Mouse (Mus musculus) forebrain, embryonic 12.5 days (tissue): ENCODE results near the gene Gm9999. TPM values are rescaled to one million over a fixed set of nuclear protein-coding genes. Genes with fewer than 3 reads are reported as not detected.

Source experiments
- ATAC-seq: fragments of 200-750 bp; cut with Nextera tagmentation; 2 replicates; pipeline ENCODE4 v1.8.0; 2017; ENCODE audit warnings: moderate TSS enrichment; ENCODE audit not compliant: low FRiP score
- H3K27ac ChIP-seq: fragments of 300-500 bp; sonication (generic); 2 replicates; pipeline ENCODE4 v1.5.1; 2016; ENCODE audit warnings: mild to moderate bottlenecking
- H3K27me3 ChIP-seq: fragments of 300-500 bp; sonication (generic); 2 replicates; pipeline ENCODE4 v1.6.1; 2016; ENCODE audit warnings: mild to moderate bottlenecking
- H3K36me3 ChIP-seq: fragments of 300-500 bp; sonication (generic); replicated peaks from 2 replicates; pipeline ENCODE4 v1.6.1; 2016; ENCODE audit warnings: mild to moderate bottlenecking
- H3K4me1 ChIP-seq: fragments of 300-500 bp; sonication (generic); 2 replicates; pipeline ENCODE4 v1.6.1; 2016
- H3K4me2 ChIP-seq: fragments of 300-500 bp; sonication (generic); 2 replicates; pipeline ENCODE4 v1.6.1; 2016; ENCODE audit warnings: mild to moderate bottlenecking, moderate library complexity
- H3K4me3 ChIP-seq: fragments of 300-500 bp; sonication (generic); replicated peaks from 2 replicates; pipeline ENCODE4 v1.5.1; 2016; ENCODE audit warnings: mild to moderate bottlenecking
- H3K9ac ChIP-seq: fragments of 300-500 bp; sonication (generic); 2 replicates; pipeline ENCODE4 v1.6.1; 2016; ENCODE audit warnings: mild to moderate bottlenecking
- H3K9me3 ChIP-seq: fragments of 300-500 bp; sonication (generic); 2 replicates; pipeline ENCODE4 v1.6.1; 2016
- WGBS: fragments of 180-500 bp; shearing (Covaris S2); methylation state at CpG from one replicate; pipeline ENCODE4 v1.1.7; 2016; 5-methylcytosine and 5-hydroxymethylcytosine counted together
- polyA plus RNA-seq: library from polyadenylated mRNA; unstranded; fragments of >200 nt; fragmentation: Nextera tagmentation; extraction: Ambion mirVana; gene quantifications from 2 replicates; pipeline ENCODE4 v1.2.1, GENCODE M21; 2016

Gm9999 gene
- polyA plus RNA-seq, 1 experiment from 2014 or later = not detected

DNA sequence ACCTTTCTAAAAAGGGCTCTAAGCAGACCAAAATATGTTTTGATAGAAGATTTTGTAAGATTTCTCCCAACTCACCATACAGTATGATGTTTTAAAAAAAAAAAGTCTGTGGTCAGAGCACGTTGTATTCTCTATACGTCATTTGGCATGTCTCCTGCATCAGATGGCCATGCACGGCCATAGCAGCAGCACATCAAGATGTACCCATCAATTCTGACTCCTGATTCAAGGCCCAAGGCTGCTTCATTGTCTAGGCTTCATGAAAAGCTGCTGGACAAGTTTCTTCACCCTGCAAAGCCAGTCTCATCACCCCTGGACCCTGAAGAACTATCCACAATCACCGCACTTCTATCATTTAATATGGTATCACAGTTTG is 18.5 kb downstream of the Gm9999 start:
- peaks cover 26% of the 10 kb centered on the region for H3K36me3 ChIP-seq
- peaks cover 32% of the 10 kb centered on the region for H3K4me1 ChIP-seq
- no peaks in the 10 kb centered on the region for H3K9me3 ChIP-seq
- no peak overlapping the region for H3K4me3 ChIP-seq
- no peaks in the 10 kb centered on the region for H3K27me3 ChIP-seq
- H3K9ac ChIP-seq = no peak overlapping the region
- H3K4me2 ChIP-seq = no peak overlapping the region
- 56% methylated on average over 4 of the region's 4 CpGs for WGBS
- ATAC-seq = no peak
- H3K27ac ChIP-seq = no peak overlapping the region

DNA sequence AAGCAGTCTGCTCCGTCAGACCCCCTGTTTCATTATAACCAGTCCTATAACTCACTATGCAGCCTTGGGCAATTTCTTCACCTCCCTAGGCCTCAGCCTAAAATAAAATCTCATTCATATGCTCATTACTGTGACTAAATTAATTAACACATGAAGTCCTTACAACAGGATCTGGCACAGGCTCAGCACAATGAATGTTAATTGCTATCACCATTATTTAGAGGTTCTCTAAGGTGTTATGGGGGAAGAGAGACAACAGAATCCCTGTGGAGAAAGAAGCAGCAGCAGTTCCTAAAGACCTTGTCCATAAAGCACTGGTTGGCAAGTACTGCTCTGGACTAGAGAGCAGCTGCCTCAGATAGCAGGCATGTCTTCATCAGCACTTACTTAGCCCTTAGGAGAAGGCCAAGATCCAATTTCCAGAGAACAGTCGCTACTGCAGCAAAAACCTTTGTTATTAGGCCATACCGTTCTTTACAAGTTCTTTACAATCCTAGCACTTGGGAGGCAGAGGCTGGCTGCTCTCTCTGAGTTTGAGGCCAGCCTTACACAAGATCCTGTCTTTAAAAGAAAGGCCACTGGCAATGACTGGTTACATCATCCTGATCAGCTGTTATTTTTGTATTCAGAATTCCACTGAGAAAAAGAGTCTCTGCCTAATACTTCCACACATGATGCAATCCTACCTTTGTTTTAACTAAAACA is 20.2 kb downstream of the Gm9999 start:
- Histone ChIP-seq H3K9ac (no peak overlapping the region; the same call in 1 of the 2 replicates), H3K27me3 (no peaks in the 10 kb centered on the region), H3K4me3 (no peak overlapping the region), H3K9me3 (no peaks in the 10 kb centered on the region), H3K4me2 (no peak overlapping the region), H3K36me3 (peaks cover 9% of the 10 kb centered on the region), H3K4me1 (peaks cover 39% of the 10 kb centered on the region), H3K27ac (peak overlapping the region; percentile 82)
- ATAC-seq = peak; percentile 22; the same call in 1 of the 2 replicates
- WGBS = 24% methylated on average over 3 of the region's 3 CpGs

DNA sequence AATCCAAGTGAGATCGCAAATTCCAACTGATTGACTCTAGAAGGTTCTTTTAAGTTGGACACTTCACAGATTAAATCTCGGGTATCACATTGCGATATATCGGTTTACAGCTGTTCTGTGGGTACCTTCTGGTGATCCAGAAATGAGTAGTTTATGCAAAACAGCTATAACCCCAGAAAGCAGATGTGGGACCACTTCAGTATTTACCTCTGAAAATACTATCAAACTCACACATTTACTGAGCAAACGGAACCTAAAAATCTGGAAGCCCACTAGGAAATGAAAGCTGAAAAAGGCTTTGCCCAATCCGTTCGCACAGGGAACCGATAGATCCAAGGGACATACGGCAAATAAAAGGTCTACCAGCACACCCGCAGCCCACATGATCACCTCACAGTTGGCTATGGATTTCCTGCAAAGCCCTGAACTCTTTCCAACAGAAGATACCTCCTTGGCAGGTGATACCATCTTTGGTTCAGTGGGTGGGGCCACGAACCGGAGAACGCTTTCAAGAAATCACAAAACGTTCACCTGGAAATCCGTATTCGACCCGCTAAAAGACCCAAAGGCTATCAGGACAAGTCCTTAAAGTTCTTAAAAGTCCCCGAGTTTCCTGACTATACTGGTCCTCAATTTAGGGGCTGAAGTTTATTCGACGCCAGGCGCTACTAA is 23.9 kb downstream of the Gm9999 start:
- Histone ChIP-seq H3K4me3 (peak overlapping the region; percentile 70), H3K9me3 (no peaks in the 10 kb centered on the region), H3K27me3 (no peaks in the 10 kb centered on the region), H3K4me2 (peak overlapping the region; percentile 85), H3K9ac (peak overlapping the region; percentile 68), H3K36me3 (no peaks in the 10 kb centered on the region), H3K27ac (peak overlapping the region; percentile 86), H3K4me1 (peaks cover 44% of the 10 kb centered on the region)
- ATAC-seq = no peak
- WGBS = 25% methylated on average over 21 of the region's 21 CpGs

DNA sequence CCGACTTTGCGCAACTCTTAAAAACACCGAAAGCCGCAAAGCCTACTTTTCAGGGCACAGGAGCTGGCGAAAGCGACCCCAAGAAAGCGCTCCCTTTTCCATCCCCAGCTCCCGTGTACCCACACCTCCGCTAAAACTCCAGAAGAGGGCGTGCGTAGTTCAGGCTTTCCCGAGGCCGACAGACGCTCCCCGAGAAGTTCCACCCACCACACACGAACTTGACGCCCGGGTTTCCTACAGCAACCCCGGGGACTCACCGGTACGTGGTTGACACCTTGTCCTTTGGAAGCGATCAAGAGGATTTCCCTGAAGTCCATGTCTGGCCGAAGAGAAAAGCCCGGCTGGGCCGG is 24.4 kb downstream of the Gm9999 start:
- peak overlapping the region; percentile 68 for H3K9ac ChIP-seq
- under 1% methylated on average over 25 of the region's 25 CpGs for WGBS
- no peaks in the 10 kb centered on the region for H3K27me3 ChIP-seq
- peak overlapping the region; percentile 86 for H3K27ac ChIP-seq
- H3K4me2 ChIP-seq = peak overlapping the region; percentile 85
- no peak; the same call in 1 of the 2 replicates for ATAC-seq
- peak overlapping the region; percentile 70 for H3K4me3 ChIP-seq
- H3K4me1 ChIP-seq = peaks cover 39% of the 10 kb centered on the region
- H3K36me3 ChIP-seq = no peaks in the 10 kb centered on the region
- H3K9me3 ChIP-seq = no peaks in the 10 kb centered on the region

DNA sequence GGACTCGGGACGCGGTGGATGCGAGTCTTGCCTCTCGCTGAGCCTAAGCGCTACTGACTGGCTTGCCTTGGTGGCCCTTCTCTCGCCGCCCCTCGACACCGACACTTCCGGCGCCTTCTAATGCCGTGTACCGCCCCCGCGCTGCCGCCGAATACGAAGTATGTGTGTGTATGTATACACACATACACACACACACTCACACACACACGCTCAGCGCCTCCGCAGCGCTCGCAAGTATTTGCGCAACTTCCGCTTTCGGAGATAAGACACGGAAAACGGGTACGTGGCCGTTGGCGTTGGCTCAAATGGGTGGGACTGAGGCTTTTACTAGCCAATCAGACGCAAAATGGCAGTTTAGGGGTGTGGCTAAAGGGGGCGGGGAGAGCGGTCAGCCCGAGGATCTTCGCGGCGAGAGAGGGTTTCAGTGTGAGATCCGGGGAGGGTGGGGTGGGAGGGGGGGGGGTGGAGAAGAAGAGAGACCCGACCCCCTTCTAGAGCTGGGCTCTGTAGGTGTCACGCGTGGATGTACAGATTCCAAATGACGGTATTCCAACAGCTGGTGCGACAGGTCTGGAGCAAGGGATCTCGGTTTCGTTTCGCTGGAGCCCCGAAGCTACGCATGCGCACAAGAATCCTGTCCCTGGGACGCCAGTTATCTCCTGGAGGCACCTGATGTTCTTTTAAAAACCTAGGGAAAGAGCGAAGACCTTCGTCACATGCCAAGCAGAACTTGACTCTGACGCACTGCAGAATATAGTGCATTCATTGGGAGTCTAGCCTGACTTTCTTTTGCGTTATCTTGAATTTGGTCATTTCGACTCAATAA is 25.0 kb downstream of the Gm9999 start, which contains the start of gene Spty2d1:
Spty2d1 (minus strand) TSS at position 244 of the 826 bp plus-strand sequence.
- H3K9ac ChIP-seq = peak within 1 kb of the TSS; percentile 68
- H3K4me3 ChIP-seq = peak within 1 kb of the TSS; percentile 70
- no peaks in the 10 kb centered on the region for H3K9me3 ChIP-seq
- 1% methylated on average over 54 of the region's 57 CpGs for WGBS
- no peaks in the 10 kb centered on the region for H3K36me3 ChIP-seq
- H3K4me2 ChIP-seq = peak within 1 kb of the TSS; percentile 85
- H3K27ac ChIP-seq = peak within 1 kb of the TSS; percentile 86
- peaks cover 33% of the 10 kb centered on the region for H3K4me1 ChIP-seq
- no peaks in the 10 kb centered on the region for H3K27me3 ChIP-seq
- peak; percentile 94 for ATAC-seq

DNA sequence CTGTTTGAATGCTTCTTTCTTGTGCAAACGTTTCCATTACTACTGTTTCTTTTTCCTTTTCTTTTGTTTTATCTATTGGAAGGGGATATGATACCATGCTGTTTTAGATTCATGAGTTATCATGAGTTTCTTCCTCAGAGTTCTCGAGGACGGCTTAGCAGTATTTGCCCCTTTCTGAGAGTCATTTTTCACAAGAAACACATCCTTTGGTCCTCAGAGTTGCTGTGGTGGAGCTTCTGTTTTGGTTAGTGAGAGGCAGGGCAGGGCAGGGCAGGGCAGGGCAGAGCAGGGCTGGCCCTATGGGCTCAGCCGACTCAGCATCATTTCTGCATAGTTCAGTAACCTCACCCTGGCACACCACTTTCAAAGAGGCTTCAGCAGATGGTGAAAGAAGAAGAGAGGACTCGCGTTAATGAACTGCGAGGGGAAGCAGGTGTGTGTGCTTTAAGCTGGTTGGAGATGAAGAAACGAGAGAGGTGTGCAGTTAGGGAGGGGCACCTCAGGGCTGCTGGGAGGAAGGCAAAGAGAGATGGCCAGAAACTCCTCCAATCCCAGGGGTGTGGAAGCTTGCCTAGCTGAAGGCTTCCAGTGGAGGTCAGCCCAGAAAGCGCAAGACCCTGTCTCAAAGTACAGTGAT is 29.9 kb downstream of the Gm9999 start:
- H3K9me3 ChIP-seq = no peaks in the 10 kb centered on the region
- 0 out of 2 replicates have a peak overlapping the region, but pooled peaks have one; percentile 13 for H3K27ac ChIP-seq
- WGBS = 50% methylated on average over 9 of the region's 9 CpGs
- H3K9ac ChIP-seq = no peak overlapping the region
- H3K36me3 ChIP-seq = no peaks in the 10 kb centered on the region
- H3K4me2 ChIP-seq = no peak overlapping the region
- no peak for ATAC-seq
- H3K4me3 ChIP-seq = no peak overlapping the region
- no peaks in the 10 kb centered on the region for H3K27me3 ChIP-seq
- peaks cover 24% of the 10 kb centered on the region for H3K4me1 ChIP-seq

DNA sequence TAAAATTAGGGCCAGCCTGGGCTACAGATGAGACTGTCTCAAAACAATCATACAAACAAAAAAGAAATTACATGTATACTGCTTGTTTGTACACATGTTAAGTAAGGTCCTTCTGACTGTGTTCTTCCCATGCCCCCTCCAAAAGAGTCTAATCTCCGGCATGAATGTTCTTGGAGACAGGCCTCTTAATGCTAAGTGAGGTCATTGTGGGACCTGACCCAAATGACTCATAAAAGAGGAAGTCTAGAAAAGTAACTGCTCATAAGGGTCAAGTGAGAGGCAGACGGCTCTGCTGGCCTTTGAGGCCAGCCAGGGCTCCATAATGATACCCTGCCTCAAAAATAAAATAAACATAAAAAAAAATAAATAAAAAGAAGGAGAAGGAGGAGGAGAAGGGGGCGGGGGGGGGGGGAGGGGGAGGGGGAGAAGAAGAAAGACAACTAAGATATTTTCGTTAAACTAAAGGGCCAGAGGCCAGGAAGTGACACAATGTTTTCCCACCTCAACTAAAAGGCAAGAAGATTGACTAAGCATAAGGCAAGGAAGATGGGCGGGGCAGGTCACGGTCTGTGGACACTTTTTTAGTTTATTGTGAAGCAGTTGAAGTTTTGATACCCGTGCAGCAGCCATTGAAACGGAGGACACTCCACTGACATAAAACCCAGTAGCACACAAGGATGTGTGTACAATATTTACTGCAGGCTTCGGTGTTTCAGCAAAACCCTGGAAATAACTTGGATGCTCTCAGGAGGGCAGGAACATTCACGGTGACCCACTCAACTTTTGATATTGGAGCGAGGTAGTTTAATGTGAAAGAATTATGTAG is 31.4 kb downstream of the Gm9999 start:
- 66% methylated on average over 10 of the region's 11 CpGs for WGBS
- no peak for ATAC-seq
- no peak overlapping the region for H3K4me3 ChIP-seq
- no peaks in the 10 kb centered on the region for H3K9me3 ChIP-seq
- H3K36me3 ChIP-seq = no peaks in the 10 kb centered on the region
- H3K9ac ChIP-seq = no peak overlapping the region
- H3K27ac ChIP-seq = no peak overlapping the region
- no peaks in the 10 kb centered on the region for H3K27me3 ChIP-seq
- H3K4me2 ChIP-seq = no peak overlapping the region
- peaks cover 13% of the 10 kb centered on the region for H3K4me1 ChIP-seq

DNA sequence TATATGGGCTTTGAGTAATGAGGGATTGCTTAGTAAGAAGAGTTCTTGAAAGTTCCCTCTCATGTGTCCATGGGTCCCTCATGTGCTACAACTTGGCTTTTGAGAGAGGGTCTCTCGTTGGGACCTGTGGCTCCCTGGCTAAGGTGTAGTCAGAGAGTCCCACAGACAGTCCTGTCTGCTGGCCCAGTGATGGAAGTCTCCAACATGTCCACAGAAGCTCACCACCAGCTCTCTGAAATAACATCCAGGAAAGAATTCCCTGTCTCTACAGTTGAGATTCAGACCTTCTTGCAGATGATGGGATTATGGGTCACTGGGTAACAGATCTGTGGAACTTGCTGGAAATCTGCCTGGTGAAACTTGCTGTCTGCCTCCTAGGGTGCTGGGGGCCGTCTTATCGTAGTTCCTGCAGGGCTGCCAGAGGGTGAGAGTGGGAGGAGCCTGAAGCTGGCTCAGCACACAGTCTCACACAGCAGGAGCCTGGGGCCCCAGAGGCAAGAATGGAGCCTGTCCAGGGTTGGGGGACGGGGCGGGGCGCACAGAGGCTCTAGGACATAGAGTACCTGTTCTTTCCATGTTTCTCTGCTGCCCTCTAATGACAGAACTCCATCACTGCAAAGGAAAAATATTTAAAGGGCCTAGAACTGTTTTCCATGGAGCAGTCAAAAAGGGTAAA is 32.1 kb downstream of the Gm9999 start:
- 0 out of 2 replicates have a peak overlapping the region, but pooled peaks have one; percentile 7 for H3K4me3 ChIP-seq
- no peak overlapping the region for H3K9ac ChIP-seq
- H3K27me3 ChIP-seq = no peaks in the 10 kb centered on the region
- ATAC-seq = peak; percentile 95
- no peaks in the 10 kb centered on the region for H3K36me3 ChIP-seq
- WGBS = 10% methylated on average over 6 of the region's 6 CpGs
- peaks cover 10% of the 10 kb centered on the region for H3K4me1 ChIP-seq
- H3K4me2 ChIP-seq = peak overlapping the region; percentile 40
- H3K27ac ChIP-seq = peak overlapping the region; percentile 15; the same call in 1 of the 2 replicates
- no peaks in the 10 kb centered on the region for H3K9me3 ChIP-seq

DNA sequence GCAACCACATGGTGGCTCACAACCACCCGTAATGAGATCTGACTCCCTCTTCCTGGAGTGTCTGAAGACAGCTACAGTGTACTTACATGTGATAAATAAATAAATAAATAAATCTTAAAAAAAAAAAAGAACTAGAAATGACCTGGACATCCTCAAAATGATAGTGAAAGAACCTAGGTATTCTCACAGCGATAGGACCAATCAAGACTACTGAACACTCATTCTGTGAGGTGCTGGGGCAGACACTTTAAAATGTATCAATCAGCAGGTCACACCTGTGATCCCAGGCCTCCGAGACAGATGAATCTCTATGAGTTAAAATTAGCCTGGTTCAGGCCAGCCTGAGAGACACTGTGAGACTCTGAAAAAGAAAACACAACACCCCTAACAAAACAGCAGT is 33.2 kb downstream of the Gm9999 start:
- WGBS = 76% methylated on average over 3 of the region's 3 CpGs
- H3K9ac ChIP-seq = no peak overlapping the region
- no peak overlapping the region for H3K4me3 ChIP-seq
- no peak overlapping the region for H3K4me2 ChIP-seq
- no peak for ATAC-seq
- peaks cover 10% of the 10 kb centered on the region for H3K4me1 ChIP-seq
- no peak overlapping the region for H3K27ac ChIP-seq
- H3K36me3 ChIP-seq = no peaks in the 10 kb centered on the region
- H3K27me3 ChIP-seq = no peaks in the 10 kb centered on the region
- H3K9me3 ChIP-seq = no peaks in the 10 kb centered on the region

DNA sequence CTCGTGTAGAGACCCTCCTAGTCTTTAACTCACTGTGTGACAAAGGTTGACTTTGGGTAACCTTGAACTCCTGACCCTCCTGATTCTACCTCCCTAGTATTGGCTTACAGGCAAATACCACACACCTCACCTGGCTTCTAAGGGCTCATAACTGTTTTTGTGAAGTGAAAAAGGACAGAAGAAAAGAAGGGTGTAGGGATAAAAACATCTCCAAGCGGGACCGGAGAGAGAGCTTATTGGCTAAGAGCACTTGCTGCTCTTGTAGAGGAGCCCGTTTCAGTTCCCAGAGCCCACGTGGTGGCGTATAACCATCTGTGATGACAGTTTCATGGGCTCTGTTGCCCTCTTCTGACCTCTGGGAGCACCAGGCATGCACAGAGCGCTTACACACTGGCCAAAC is 33.8 kb downstream of the Gm9999 start:
- Histone ChIP-seq H3K36me3 (no peaks in the 10 kb centered on the region), H3K27me3 (no peaks in the 10 kb centered on the region), H3K4me2 (no peak overlapping the region), H3K4me1 (peaks cover 10% of the 10 kb centered on the region), H3K27ac (no peak overlapping the region), H3K9me3 (no peaks in the 10 kb centered on the region), H3K4me3 (no peak overlapping the region), H3K9ac (no peak overlapping the region)
- 74% methylated on average over 7 of the region's 7 CpGs for WGBS
- no peak for ATAC-seq

DNA sequence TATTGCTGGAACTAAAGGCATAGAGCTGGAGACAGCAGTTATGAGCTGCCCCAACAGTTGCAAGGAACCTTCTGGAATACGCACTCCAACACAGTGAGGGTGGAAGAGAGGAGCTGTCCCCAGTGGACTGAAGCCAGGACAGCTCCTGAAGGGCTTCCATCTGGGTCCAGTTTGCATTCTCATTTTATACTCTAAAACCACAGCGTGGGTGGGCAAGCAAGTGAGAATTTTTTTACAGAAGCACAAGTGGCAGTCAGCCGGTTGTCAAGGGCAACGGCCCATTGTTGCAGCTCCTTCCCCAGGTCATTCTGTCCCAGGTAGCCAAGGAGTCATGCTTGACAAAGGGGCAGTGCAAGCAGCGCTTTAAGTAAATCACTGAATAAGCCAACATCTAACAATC is 36.3 kb downstream of the Gm9999 start:
- 66% methylated on average over 5 of the region's 5 CpGs for WGBS
- Histone ChIP-seq H3K4me2 (no peak overlapping the region), H3K36me3 (no peaks in the 10 kb centered on the region), H3K27ac (no peak overlapping the region), H3K4me3 (no peak overlapping the region), H3K27me3 (no peaks in the 10 kb centered on the region), H3K9me3 (no peaks in the 10 kb centered on the region), H3K9ac (no peak overlapping the region), H3K4me1 (peaks cover 10% of the 10 kb centered on the region)
- ATAC-seq = no peak
